Mouse (Mus musculus) erythroblast, embryonic 14.5 days (primary cell): ENCODE results near the gene Pcf11.

Source experiments
- GATA1 ChIP-seq: IDR thresholded peaks from 2 replicates; pipeline ENCODE4 v1.6.1; 2012; ENCODE audit warnings: low read length, inconsistent platforms, mixed read lengths
- TAL1 ChIP-seq: IDR thresholded peaks from 3 replicates; pipeline ENCODE4 v1.6.1; 2012; ENCODE audit warnings: low read length, inconsistent platforms, mixed read lengths

GRCm38 (mm10) chr7:92642358-92642757 lies 27.4 kb downstream of the Pcf11 start:
- no peak for TF ChIP-seq GATA1
- TF ChIP-seq TAL1: no peak
